Mouse (Mus musculus): Measurements from ENCODE around the gene March9. TPM values are rescaled to one million over a fixed set of nuclear protein-coding genes. Genes with fewer than 3 reads are reported as not detected.
A peak's percentile ranks its signal among the peaks of the same experiment; 100 is the strongest.

March9 gene
- polyA plus RNA-seq, 1 experiment from 2014 or later: 1.2 TPM

DNA sequence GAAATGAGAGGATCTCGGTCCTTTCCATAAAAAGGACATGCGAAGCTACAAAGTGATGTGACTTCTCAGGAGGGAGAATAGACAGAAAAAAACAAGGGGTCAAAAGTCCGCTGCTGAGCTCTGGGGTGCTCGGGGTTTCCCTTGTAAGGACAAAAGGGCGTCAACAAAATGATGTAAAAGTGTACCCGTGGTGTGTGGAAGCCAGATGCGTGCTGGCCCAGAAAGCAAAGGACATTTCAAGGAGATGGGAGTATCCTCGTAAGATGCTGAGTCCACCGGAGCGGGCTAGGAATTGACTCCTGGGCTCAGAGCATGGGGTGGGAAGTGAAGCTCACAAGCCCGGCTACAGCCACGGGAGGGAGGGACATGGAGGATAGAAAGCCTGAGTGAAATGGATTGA, 22.3 kb downstream of the March9 start:
- Histone ChIP-seq H3K27ac (replicated peaks) (no peak overlapping the region), H3K36me3 (replicated peaks) (no peaks in the 10 kb centered on the region), H3K9me3 (no peaks in the 10 kb centered on the region), H3K4me1 (peaks cover 17% of the 10 kb centered on the region), H3K27me3 (replicated peaks; ENCODE audit: low read depth, poor library complexity, severe bottlenecking) (peaks cover 19% of the 10 kb centered on the region), H3K4me3 (no peak overlapping the region)
- no peak for DNase-seq (ENCODE audit: low spot score)
- WGBS: 76% methylated on average over 12 of the region's 12 CpGs

DNA sequence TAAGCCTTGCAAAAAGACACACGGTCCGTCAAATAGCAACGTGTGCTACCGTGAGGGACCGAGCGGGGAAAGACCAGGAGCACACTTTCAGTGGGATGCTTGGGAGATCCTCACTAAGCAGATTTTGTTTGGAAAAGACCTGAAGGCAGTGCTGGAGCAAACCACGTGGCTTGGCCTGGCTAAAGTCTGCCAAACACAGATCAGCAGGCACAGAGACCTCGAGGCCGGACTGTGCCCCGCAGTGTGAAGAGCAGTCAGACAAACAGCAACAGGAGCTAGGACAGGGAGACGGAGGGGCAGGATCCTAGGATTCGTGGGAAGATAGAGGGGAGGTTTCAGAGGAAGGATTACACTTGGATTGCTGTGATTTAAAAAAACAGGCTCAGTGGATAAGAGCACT, 23.7 kb downstream of the March9 start:
- H3K4me3 ChIP-seq: no peak overlapping the region
- no peak overlapping the region for H3K27ac ChIP-seq (replicated peaks)
- H3K9me3 ChIP-seq: no peaks in the 10 kb centered on the region
- WGBS: 84% methylated on average over 12 of the region's 12 CpGs
- H3K36me3 ChIP-seq (replicated peaks): no peaks in the 10 kb centered on the region
- H3K27me3 ChIP-seq (replicated peaks; ENCODE audit: low read depth, poor library complexity, severe bottlenecking): peaks cover 19% of the 10 kb centered on the region
- no peak for DNase-seq (ENCODE audit: low spot score)
- H3K4me1 ChIP-seq: peaks cover 9% of the 10 kb centered on the region; the same call in 1 of the 2 replicates

DNA sequence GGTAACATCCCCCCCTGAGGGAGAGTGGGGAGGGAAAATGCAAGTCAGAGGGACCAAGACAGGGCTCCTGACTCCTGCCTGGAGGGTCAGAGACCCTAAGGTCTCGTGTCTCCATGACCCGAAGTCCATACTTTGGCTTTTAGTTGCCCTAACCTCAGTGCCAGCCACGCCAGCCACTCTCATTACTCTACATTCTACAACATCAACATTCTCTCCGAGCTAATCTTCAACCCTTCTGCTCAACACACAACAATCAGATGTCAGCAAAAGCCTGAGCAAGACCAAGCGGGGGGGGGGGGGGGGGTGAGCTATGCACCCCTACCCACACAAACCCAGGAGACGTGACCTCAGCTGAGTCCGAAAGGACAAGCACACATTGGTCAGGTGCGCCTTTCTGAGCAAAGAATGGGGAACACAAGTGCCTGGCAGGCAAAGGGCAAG, 26.7 kb downstream of the March9 start:
- WGBS: 81% methylated on average over 8 of the region's 8 CpGs
- no peaks in the 10 kb centered on the region for H3K9me3 ChIP-seq
- no peak for DNase-seq (ENCODE audit: low spot score)

DNA sequence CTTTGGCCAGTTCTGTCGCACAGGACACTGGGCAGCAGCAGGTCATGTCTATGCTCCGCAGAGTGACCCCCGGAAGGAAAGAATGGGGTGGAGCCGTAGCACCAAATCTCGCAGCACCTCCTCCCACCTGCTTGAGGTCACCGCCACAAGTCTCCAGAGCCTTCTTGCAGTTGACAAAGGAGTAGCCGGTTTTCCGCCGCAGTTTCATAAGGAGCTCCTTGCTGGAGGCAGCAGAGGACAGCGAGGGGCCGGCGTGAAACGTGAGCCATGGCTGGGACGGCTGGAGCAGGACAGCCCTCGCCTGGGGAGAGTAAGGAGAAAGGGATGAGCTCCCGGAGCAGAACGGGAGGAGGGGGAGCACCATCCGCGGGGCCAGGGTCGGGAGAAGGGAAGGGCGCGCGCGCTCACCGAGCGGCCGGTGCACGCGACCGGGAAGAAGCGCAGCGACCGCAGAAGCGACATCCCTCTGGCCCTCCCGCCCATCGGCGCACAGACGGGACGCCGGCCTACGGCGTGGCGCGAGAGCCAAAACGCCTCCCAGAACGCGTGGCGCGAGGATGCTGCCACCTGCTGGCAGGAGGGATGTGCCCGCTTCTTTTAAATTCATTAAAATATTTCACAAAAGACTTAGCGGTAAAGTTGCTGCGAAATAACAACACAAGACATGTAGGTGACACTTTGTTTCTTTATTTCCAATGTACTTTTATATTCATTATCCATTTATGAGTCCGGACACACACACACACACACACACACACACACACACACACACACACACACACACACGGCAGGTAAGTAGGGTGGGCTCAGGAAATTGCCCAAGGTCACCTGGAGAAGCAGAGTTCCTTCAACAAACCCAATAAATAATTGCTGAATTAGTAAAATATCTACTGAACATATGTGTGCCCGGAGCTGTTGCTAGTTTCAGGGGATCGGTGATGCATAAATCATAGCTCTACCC, 29.4 kb downstream of the March9 start, which contains the start of gene Tsfm:
Gene Tsfm (minus strand): TSS at position 505 of the 961 bp plus-strand sequence.
- peak within 1 kb of the TSS; percentile 94 for H3K27ac ChIP-seq (replicated peaks)
- no peaks in the 10 kb centered on the region; the same call in 1 of the 2 replicates for H3K27me3 ChIP-seq (replicated peaks; ENCODE audit: low read depth, poor library complexity, severe bottlenecking)
- no peaks in the 10 kb centered on the region for H3K9me3 ChIP-seq
- peak within 1 kb of the TSS; percentile 94 for H3K4me3 ChIP-seq
- WGBS: 6% methylated on average over 56 of the region's 56 CpGs
- peak; percentile 92 for DNase-seq (ENCODE audit: low spot score)
- peaks cover 9% of the 10 kb centered on the region for H3K4me1 ChIP-seq
- H3K36me3 ChIP-seq (replicated peaks): peaks cover 39% of the 10 kb centered on the region

More for the DNA sequence above, 26.7 kb downstream of the March9 start:
- Histone ChIP-seq H3K36me3 (replicated peaks) (peaks cover 12% of the 10 kb centered on the region), H3K4me3 (no peak overlapping the region), H3K27me3 (replicated peaks; ENCODE audit: low read depth, poor library complexity, severe bottlenecking) (no peaks in the 10 kb centered on the region; the same call in 1 of the 2 replicates), H3K4me1 (peaks cover 9% of the 10 kb centered on the region), H3K27ac (replicated peaks) (no peak overlapping the region)

DNA sequence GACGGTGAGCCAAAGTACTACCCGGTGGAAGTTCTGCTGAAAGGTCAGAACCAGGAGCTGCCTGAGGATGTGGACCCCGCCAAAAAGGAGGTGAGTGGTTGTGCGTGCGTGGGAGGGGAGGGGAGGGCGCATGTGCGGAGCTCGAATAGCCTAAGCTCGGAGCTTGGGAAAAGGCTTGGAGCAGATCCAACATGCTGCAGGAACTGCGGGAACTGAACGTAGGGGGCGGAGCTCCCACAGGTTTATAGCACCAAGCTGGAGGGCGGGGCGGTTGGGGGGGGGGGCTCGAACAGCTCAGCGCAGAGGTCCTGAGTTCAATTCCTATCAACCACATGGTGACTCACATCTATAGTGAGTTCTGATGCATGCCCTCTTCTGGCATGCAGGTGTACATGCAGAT, 41.6 kb downstream of the March9 start:
- DNase-seq (ENCODE audit: low spot score): no peak

DNA sequence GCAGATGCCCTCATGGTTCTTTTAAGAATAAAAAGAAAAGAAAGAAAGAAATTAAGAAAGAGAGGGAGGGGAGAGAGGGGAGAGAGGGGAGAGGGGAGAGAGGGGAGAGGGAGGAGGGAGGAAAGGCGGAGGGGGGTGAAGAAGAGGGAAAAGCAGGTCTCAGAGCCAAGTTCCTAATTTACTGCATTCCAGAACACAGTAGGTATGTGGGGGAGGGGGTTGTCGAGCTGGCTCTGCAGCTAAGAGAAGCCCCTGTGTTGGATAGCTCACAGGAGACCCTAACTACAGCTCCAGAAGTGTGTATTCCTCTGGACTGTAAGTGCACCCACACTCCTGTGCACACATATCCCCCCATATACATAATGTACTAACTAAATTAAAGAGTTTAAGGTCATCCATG, 42.9 kb downstream of the March9 start:
- peaks cover 8% of the 10 kb centered on the region for H3K36me3 ChIP-seq (replicated peaks)
- 25% methylated on average over 2 of the region's 2 CpGs for WGBS
- peaks cover 11% of the 10 kb centered on the region for H3K4me1 ChIP-seq
- no peak overlapping the region for H3K4me3 ChIP-seq
- H3K27me3 ChIP-seq (replicated peaks; ENCODE audit: low read depth, poor library complexity, severe bottlenecking): no peaks in the 10 kb centered on the region
- no peaks in the 10 kb centered on the region for H3K9me3 ChIP-seq
- no peak for DNase-seq (ENCODE audit: low spot score)
- H3K27ac ChIP-seq (replicated peaks): no peak overlapping the region

More for the DNA sequence above, 41.6 kb downstream of the March9 start:
- Histone ChIP-seq H3K4me3 (no peak overlapping the region), H3K27me3 (replicated peaks; ENCODE audit: low read depth, poor library complexity, severe bottlenecking) (no peaks in the 10 kb centered on the region), H3K27ac (replicated peaks) (no peak overlapping the region), H3K36me3 (replicated peaks) (peaks cover 21% of the 10 kb centered on the region), H3K4me1 (peaks cover 11% of the 10 kb centered on the region), H3K9me3 (no peaks in the 10 kb centered on the region)
- WGBS: 84% methylated on average over 16 of the region's 16 CpGs

DNA sequence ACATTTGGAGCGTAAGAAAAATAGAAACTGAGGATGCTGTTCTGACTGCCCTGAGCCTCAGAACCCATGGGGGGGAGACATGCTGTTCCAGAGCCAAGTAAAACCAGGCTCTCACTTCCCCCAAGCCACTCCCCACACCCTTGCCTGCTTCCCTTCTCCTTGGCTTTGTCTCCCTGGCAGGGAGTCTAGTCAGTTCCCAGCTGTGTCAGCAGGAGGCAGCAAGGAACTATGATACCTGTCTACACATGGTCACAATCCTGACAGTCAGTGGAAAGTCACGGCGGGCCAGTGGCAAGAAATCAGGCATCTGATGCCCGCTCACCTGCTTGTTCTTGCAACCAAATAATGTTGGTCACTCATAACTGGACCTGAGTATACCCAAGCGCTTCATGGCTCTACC, 43.5 kb downstream of the March9 start:
- no peak overlapping the region for H3K4me3 ChIP-seq
- H3K4me1 ChIP-seq: peaks cover 11% of the 10 kb centered on the region
- DNase-seq (ENCODE audit: low spot score): peak; percentile 54
- H3K9me3 ChIP-seq: no peaks in the 10 kb centered on the region
- H3K27ac ChIP-seq (replicated peaks): no peak overlapping the region
- peaks cover 2% of the 10 kb centered on the region for H3K36me3 ChIP-seq (replicated peaks)
- WGBS: 54% methylated on average over 5 of the region's 5 CpGs
- H3K27me3 ChIP-seq (replicated peaks; ENCODE audit: low read depth, poor library complexity, severe bottlenecking): no peaks in the 10 kb centered on the region

Other genes with a start within 250 kb of the March9 start
- gene Atp23, start 158.8 kb downstream of the March9 start, polyA plus RNA-seq (2016; fragmentation: Nextera tagmentation; extraction: Ambion mirVana): 20.0 and 22.6 TPM in 2 replicates
- 46.2 and 49.3 TPM in 2 replicates for gene Ctdsp2, start 81.5 kb downstream of the March9 start, polyA plus RNA-seq (2016; fragmentation: Nextera tagmentation; extraction: Ambion mirVana)
- gene Avil, start 59.5 kb downstream of the March9 start, polyA plus RNA-seq (2016; fragmentation: Nextera tagmentation; extraction: Ambion mirVana): 0.06 and 0.44 TPM in 2 replicates
- gene Tsfm, start 29.3 kb downstream of the March9 start, polyA plus RNA-seq (2016; fragmentation: Nextera tagmentation; extraction: Ambion mirVana): 103 and 106 TPM in 2 replicates
- gene Mettl1, start 18.8 kb downstream of the March9 start, polyA plus RNA-seq (2016; fragmentation: Nextera tagmentation; extraction: Ambion mirVana): 58.6 and 62.4 TPM in 2 replicates
- gene Eef1akmt3, start 18.7 kb downstream of the March9 start, polyA plus RNA-seq (2016; fragmentation: Nextera tagmentation; extraction: Ambion mirVana): 0.27 and 0.29 TPM in 2 replicates
- gene Cyp27b1, start 11.9 kb downstream of the March9 start, polyA plus RNA-seq (2016; fragmentation: Nextera tagmentation; extraction: Ambion mirVana): 0.14 TPM in 2 replicates
- 3,008 and 3,023 TPM in 2 replicates for gene Cdk4, start 3.4 kb upstream of the March9 start, polyA plus RNA-seq (2016; fragmentation: Nextera tagmentation; extraction: Ambion mirVana)
- 168 and 180 TPM in 2 replicates for gene Tspan31, start 10.1 kb upstream of the March9 start, polyA plus RNA-seq (2016; fragmentation: Nextera tagmentation; extraction: Ambion mirVana)
- 0.04 and 0.21 TPM in 2 replicates for gene Agap2, start 15.1 kb upstream of the March9 start, polyA plus RNA-seq (2016; fragmentation: Nextera tagmentation; extraction: Ambion mirVana)
- 59.7 and 60.1 TPM in 2 replicates for gene Os9, start 60.9 kb upstream of the March9 start, polyA plus RNA-seq (2016; fragmentation: Nextera tagmentation; extraction: Ambion mirVana)
- 3.0 and 3.8 TPM in 2 replicates for gene B4galnt1, start 105.0 kb upstream of the March9 start, polyA plus RNA-seq (2016; fragmentation: Nextera tagmentation; extraction: Ambion mirVana)
- gene Slc26a10, start 120.5 kb upstream of the March9 start, polyA plus RNA-seq (2016; fragmentation: Nextera tagmentation; extraction: Ambion mirVana): 2.1 and 2.9 TPM in 2 replicates
- gene Arhgef25, start 129.9 kb upstream of the March9 start, polyA plus RNA-seq (2016; fragmentation: Nextera tagmentation; extraction: Ambion mirVana): 26.9 and 29.6 TPM in 2 replicates
- gene Dtx3, start 135.5 kb upstream of the March9 start, polyA plus RNA-seq (2016; fragmentation: Nextera tagmentation; extraction: Ambion mirVana): 107 and 115 TPM in 2 replicates
- 25.3 and 25.9 TPM in 2 replicates for gene Pip4k2c, start 151.4 kb upstream of the March9 start, polyA plus RNA-seq (2016; fragmentation: Nextera tagmentation; extraction: Ambion mirVana)
- gene Kif5a, start 203.2 kb upstream of the March9 start, polyA plus RNA-seq (2016; fragmentation: Nextera tagmentation; extraction: Ambion mirVana): 11.6 and 11.9 TPM in 2 replicates
- gene Dctn2, start 206.2 kb upstream of the March9 start, polyA plus RNA-seq (2016; fragmentation: Nextera tagmentation; extraction: Ambion mirVana): 187 and 197 TPM in 2 replicates
- 11.1 and 12.2 TPM in 2 replicates for gene Mbd6, start 228.8 kb upstream of the March9 start, polyA plus RNA-seq (2016; fragmentation: Nextera tagmentation; extraction: Ambion mirVana)